Mouse (Mus musculus) lung, adult 2 months (tissue): Measurements from ENCODE around the gene Klhl33. TPM values are rescaled to one million over a fixed set of nuclear protein-coding genes. Genes with fewer than 3 reads are reported as not detected.
A peak's percentile ranks its signal among the peaks of the same experiment; 100 is the strongest.
"Not testable (repeated sequence)": the region's sequence is repeated elsewhere in the genome, so short reads cannot be mapped to it uniquely, and the experiment has no call there.

Experiments used
- DNase-seq: peaks from one replicate; pipeline ENCODE4 v3.0.0; 2022
- H3K4me1 ChIP-seq: fragments of 200-500 bp; 2 replicates; pipeline ENCODE4 v1.6.1; 2011; ENCODE audit warnings: low read length; ENCODE audit not compliant: control insufficient read depth, insufficient read depth
- H3K4me3 ChIP-seq: fragments of 200-500 bp; replicated peaks from 2 replicates; pipeline ENCODE3; 2011; ENCODE audit warnings: low read depth, mild to moderate bottlenecking, control low read depth, low read length; ENCODE audit errors: extremely low read depth
- CTCF ChIP-seq: fragments of 200-500 bp; IDR thresholded peaks from 2 replicates; pipeline ENCODE4 v1.5.1; 2011; ENCODE audit warnings: mild to moderate bottlenecking, low read length, control low read depth; ENCODE audit not compliant: insufficient read depth
- POLR2A ChIP-seq: fragments of 200-500 bp; IDR thresholded peaks from 2 replicates; pipeline ENCODE4 v1.6.1; 2011; ENCODE audit warnings: low read depth, mild to moderate bottlenecking, control low read depth, low read length, borderline replicate concordance; ENCODE audit errors: extremely low read depth
- WGBS: fragments of 180-500 bp; shearing (Covaris S2); methylation state at CpG from one replicate; pipeline ENCODE4 v1.1.7; 2018; 5-methylcytosine and 5-hydroxymethylcytosine counted together
- polyA plus RNA-seq: library from polyadenylated mRNA; depleted of rRNA; stranded (reverse); fragments of >200 nt; gene quantifications from 2 replicates; pipeline ENCODE4 v1.2.3, GENCODE M21; 2012

Klhl33 gene
- polyA plus RNA-seq, 1 experiment: 3.7 TPM

GRCm38 (mm10) chr14:50930754-50931492, 33.6 kb upstream of the Klhl33 start, which contains the start of the genes Pip4p1 and Pnp:
TSS of gene Pip4p1 (minus strand) at chr14:50930856.
TSS of gene Pnp (plus strand) at chr14:50931082.
- peak within 1 kb of the TSS; percentile 74 for H3K4me3 ChIP-seq
- peak; percentile 99 for DNase-seq
- under 1% methylated on average over 68 of the region's 68 CpGs for WGBS
- TF ChIP-seq CTCF: no peak
- TF ChIP-seq POLR2A: peak; percentile 62
- peaks cover 5% of the 10 kb centered on the region; the same call in 1 of the 2 replicates for H3K4me1 ChIP-seq

DNA sequence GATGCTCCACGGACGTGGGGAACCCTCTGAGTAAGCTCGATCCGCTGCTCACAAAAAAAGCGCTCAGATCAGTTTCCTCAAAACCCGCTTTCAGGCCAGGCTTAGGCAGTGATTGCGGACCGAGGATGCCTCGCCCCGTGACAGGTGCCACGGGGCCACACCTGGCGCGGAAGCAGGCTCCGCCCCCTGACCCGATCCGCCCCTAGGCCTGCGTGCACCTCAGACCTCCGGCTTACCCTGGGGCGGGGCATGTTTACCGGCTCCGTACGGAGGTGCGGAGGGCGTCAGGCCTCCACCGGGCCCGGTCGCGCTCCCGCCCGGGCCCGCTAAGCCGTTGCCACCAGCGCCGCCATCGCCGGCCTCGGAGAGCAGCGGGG, 33.1 kb upstream of the Klhl33 start:
- Histone ChIP-seq H3K4me3 (peak overlapping the region; percentile 72), H3K4me1 (peaks cover 5% of the 10 kb centered on the region; the same call in 1 of the 2 replicates)
- TF ChIP-seq CTCF (no peak), POLR2A (no peak)
- WGBS: 0% methylated on average over 38 of the region's 38 CpGs
- DNase-seq: no peak

DNA sequence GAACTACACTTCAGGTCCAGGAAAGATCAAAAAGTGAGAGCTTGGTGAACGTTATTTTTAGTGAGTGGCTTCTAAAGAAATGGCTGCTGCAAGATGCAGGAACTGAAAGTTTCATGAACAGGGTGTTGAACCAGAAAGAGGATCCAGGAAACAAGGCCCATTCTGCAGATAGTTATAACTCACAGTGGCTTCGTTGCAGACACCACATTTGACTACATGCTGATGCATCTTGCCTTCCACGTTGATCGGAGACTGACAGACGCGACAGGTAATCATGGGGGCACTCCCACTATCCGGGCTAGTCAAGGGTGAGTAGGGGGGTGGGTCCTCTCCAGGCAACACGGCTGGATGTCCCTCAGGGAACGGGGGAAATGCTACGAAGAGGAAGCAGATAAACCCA, 32.6 kb upstream of the Klhl33 start:
- DNase-seq: peak; percentile 21
- H3K4me3 ChIP-seq: peak overlapping the region; percentile 72
- H3K4me1 ChIP-seq: peaks cover 5% of the 10 kb centered on the region; the same call in 1 of the 2 replicates
- 4% methylated on average over 10 of the region's 10 CpGs for WGBS
- TF ChIP-seq CTCF (no peak), POLR2A (no peak)

DNA sequence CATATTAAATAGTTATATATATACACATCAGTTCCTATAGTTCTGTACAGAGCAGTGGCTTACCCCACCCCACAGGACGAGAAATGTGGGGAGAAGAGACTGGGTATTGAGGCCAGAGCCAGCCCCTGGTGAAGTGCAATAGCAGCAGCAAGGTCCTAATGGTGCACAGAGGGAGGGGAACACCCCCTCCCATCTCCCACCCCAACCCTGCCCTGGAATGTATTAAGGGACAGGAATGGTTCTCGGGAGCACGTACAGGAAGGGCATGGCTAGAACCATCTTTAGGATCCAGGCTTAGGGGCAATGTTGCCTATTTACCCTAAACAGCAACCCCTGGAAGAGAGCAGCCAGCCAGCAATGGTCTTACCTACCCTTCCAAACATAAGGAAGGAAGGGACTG, 30.1 kb upstream of the Klhl33 start:
- Histone ChIP-seq H3K4me3 (no peak overlapping the region), H3K4me1 (peaks cover 5% of the 10 kb centered on the region; the same call in 1 of the 2 replicates)
- WGBS: 83% methylated on average over 3 of the region's 3 CpGs
- TF ChIP-seq POLR2A (no peak), CTCF (no peak)
- DNase-seq: no peak

DNA sequence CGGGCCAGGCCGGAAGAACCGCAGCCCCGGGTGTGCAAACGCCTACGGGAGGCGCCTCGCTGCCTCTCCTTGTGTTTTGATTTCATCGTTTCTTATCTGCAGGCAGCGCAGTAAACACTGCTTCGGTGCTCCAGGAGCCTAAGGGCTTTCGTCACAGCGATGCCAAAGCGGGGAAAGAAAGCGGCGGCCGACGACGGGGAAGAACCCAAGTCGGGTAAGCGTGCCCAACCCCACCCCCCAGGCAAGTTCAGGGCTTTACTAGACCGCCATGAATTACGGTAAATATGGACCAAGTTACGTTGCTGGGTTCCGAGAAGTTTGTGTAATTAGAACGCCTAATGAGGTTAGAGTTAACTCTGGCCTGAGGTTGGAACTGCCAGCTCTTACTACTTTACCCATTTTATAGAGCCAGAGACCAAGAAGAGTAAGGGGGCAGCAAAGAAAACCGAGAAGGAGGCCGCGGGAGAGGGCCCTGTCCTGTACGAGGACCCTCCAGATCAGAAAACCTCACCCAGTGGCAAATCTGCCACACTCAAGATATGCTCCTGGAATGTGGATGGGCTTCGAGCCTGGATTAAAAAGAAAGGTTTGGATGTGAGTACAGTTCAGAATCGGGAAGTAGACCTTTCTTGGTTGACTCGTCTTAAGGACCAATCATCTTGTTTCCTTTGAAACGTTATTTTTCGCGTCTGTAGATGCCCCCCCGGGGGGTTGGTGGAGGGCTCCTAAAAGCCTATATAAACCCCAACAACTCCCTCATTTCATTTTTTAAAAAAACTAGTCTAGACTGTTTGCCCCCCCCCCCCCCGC, 28.0 kb upstream of the Klhl33 start:
- under 1% methylated on average over 38 of the region's 38 CpGs for WGBS
- peak overlapping the region; percentile 60 for H3K4me3 ChIP-seq
- peak; percentile 23 for DNase-seq
- H3K4me1 ChIP-seq: peaks cover 5% of the 10 kb centered on the region; the same call in 1 of the 2 replicates
- no peak for TF ChIP-seq POLR2A
- TF ChIP-seq CTCF: no peak

- peak; percentile 84; the same call in 1 of the 2 replicates for TF ChIP-seq POLR2A
- no peak for TF ChIP-seq CTCF
- H3K4me3 ChIP-seq: peak within 1 kb of the TSS; percentile 60
- under 1% methylated on average over 57 of the region's 57 CpGs for WGBS
- no peaks in the 10 kb centered on the region for H3K4me1 ChIP-seq
- peak; percentile 97 for DNase-seq
Measured at GRCm38 (mm10) chr14:50924281-50925064, 27.2 kb upstream of the Klhl33 start, which contains the start of the genes Osgep and Apex1. TSS of gene Osgep (minus strand) at chr14:50924893. TSS of gene Apex1 (plus strand) at chr14:50924968.

DNA sequence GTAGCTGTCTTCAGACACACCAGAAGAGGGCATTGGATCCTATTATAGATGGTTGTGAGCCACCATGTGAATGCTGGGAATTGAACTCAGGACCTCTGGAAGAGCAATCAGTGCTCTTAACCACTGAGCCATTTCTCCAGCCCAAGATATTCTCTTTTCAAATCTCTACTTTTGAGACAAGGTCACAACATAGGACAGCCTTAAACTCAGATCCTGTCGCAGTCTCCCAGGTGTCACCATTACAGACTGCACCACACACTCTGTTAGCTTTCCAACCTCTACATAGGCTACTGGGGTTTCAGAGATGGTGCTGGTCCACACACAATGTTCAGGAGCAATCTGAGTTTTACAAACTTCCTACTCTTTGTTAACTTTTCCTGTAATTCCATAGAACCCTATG, 26.1 kb upstream of the Klhl33 start:
- not testable (repeated sequence) for H3K4me1 ChIP-seq, DNase-seq
- peak overlapping the region; percentile 60 for H3K4me3 ChIP-seq
- 74% methylated on average over 1 of the region's 1 CpGs for WGBS

GRCm38 (mm10) chr14:50911356-50911755, 14.0 kb upstream of the Klhl33 start:
- no peaks in the 10 kb centered on the region for H3K4me1 ChIP-seq
- no peak for DNase-seq
- TF ChIP-seq CTCF: no peak
- no peak for TF ChIP-seq POLR2A
- H3K4me3 ChIP-seq: no peak overlapping the region
- 71% methylated on average over 3 of the region's 3 CpGs for WGBS

- peaks cover 5% of the 10 kb centered on the region for H3K4me1 ChIP-seq
- 38% methylated on average over 4 of the region's 4 CpGs for WGBS
- H3K4me3 ChIP-seq: no peak overlapping the region
- DNase-seq: no peak
- TF ChIP-seq POLR2A (no peak), CTCF (no peak)
Measured at GRCm38 (mm10) chr14:50908126-50908525, 10.8 kb upstream of the Klhl33 start.

- DNase-seq, H3K4me1 ChIP-seq, H3K4me3 ChIP-seq: not testable (repeated sequence)
Measured at GRCm38 (mm10) chr14:50905327-50905726, 8.0 kb upstream of the Klhl33 start.
